Comparison of ENCODE assay signal across 27 mouse cellular contexts in genomic region chr14:58759759-58760158, GRCm38 (mm10).
"Had no signal": no experiment of that assay in that cellular context is flagged by ENCODE, and none has a peak within 500 bp of the region (broad histone marks: within the 10 kb centered on the region; RNA-seq: fewer than 3 reads in every experiment).

No protein-coding gene starts in this region.

- H3K4me3 ChIP-seq: embryonic facial prominence, embryonic 10.5 days; embryonic facial prominence, embryonic 12.5 days; embryonic facial prominence, embryonic 13.5 days; embryonic facial prominence, embryonic 15.5 days; erythroblast, embryonic 14.5 days; forebrain, embryonic 10.5 days; forebrain, embryonic 12.5 days; forebrain, embryonic 13.5 days; forebrain, embryonic 15.5 days; gastrocnemius, adult 2 months; heart, adult 2 months; heart, embryonic 10.5 days; heart, embryonic 12.5 days; heart, embryonic 13.5 days had no signal

- H3K27ac ChIP-seq: embryonic facial prominence, embryonic 10.5 days; embryonic facial prominence, embryonic 12.5 days; embryonic facial prominence, embryonic 13.5 days; embryonic facial prominence, embryonic 15.5 days; forebrain, embryonic 10.5 days; forebrain, embryonic 12.5 days; forebrain, embryonic 13.5 days; forebrain, embryonic 15.5 days; gastrocnemius, adult 2 months; heart, adult 2 months; heart, embryonic 10.5 days; heart, embryonic 13.5 days had no signal

- ATAC-seq: forebrain, embryonic 13.5 days; forebrain, embryonic 14.5 days; forebrain, embryonic 15.5 days; forebrain, embryonic 16.5 days had no signal

- H3K27me3 ChIP-seq: embryonic facial prominence, embryonic 12.5 days; embryonic facial prominence, embryonic 13.5 days; embryonic facial prominence, embryonic 15.5 days; forebrain, embryonic 12.5 days; forebrain, embryonic 13.5 days; forebrain, embryonic 15.5 days; heart, embryonic 12.5 days; heart, embryonic 13.5 days had no signal

- H3K9me3 ChIP-seq: embryonic facial prominence, embryonic 10.5 days; embryonic facial prominence, embryonic 12.5 days; embryonic facial prominence, embryonic 13.5 days; embryonic facial prominence, embryonic 15.5 days; forebrain, embryonic 10.5 days; forebrain, embryonic 12.5 days; forebrain, embryonic 13.5 days; forebrain, embryonic 15.5 days; heart, embryonic 10.5 days; heart, embryonic 12.5 days; heart, embryonic 13.5 days had no signal

- H3K9ac ChIP-seq: embryonic facial prominence, embryonic 12.5 days; embryonic facial prominence, embryonic 13.5 days; embryonic facial prominence, embryonic 15.5 days; forebrain, embryonic 12.5 days; forebrain, embryonic 13.5 days; forebrain, embryonic 15.5 days; heart, embryonic 12.5 days; heart, embryonic 13.5 days had no signal

- H3K4me2 ChIP-seq: embryonic facial prominence, embryonic 12.5 days; embryonic facial prominence, embryonic 13.5 days; embryonic facial prominence, embryonic 15.5 days; forebrain, embryonic 12.5 days; forebrain, embryonic 13.5 days; forebrain, embryonic 15.5 days; heart, embryonic 11.5 days; heart, embryonic 12.5 days; heart, embryonic 13.5 days had no signal

- H3K4me1 ChIP-seq: embryonic facial prominence, embryonic 10.5 days; embryonic facial prominence, embryonic 12.5 days; embryonic facial prominence, embryonic 13.5 days; embryonic facial prominence, embryonic 15.5 days; forebrain, embryonic 10.5 days; forebrain, embryonic 12.5 days; forebrain, embryonic 13.5 days; forebrain, embryonic 15.5 days had no signal

- DNase-seq: cerebellum, postnatal 14 days; cerebellum, postnatal 25 days; cerebellum, postnatal 36 days; embryo, embryonic 11 days; gastrocnemius, adult 2 months; gastrocnemius, postnatal 10 days; gastrocnemius, postnatal 14 days; gastrocnemius, postnatal 25 days; gastrocnemius, postnatal 36 days; heart, adult 11 months; heart, adult 18-20 months; heart, adult 2 months had no signal

- H3K36me3 ChIP-seq: embryonic facial prominence, embryonic 10.5 days; embryonic facial prominence, embryonic 12.5 days; embryonic facial prominence, embryonic 13.5 days; embryonic facial prominence, embryonic 15.5 days; forebrain, embryonic 10.5 days; forebrain, embryonic 12.5 days; forebrain, embryonic 15.5 days; heart, embryonic 10.5 days; heart, embryonic 12.5 days; heart, embryonic 13.5 days had no signal
